Mouse (Mus musculus) neural tube, embryonic 13.5 days (tissue): Measurements from ENCODE around the gene Gm47289. TPM values are rescaled to one million over a fixed set of nuclear protein-coding genes. Genes with fewer than 3 reads are reported as not detected.

Experiments used
- polyA plus RNA-seq: library from polyadenylated mRNA; unstranded; fragments of >200 nt; fragmentation: Nextera tagmentation; extraction: Ambion mirVana; gene quantifications from 2 replicates; pipeline ENCODE4 v1.2.1, GENCODE M21; 2015

The Gm47289 gene
- polyA plus RNA-seq, 1 experiment from 2014 or later = not detected

Other genes with a start within 250 kb of the Gm47289 start
- gene Ctdspl, start 232.7 kb upstream of the Gm47289 start, polyA plus RNA-seq = 6.8 and 8.0 TPM in 2 replicates
- 6.8 and 6.9 TPM in 2 replicates for gene Vill, start 106.4 kb upstream of the Gm47289 start, polyA plus RNA-seq
- gene Plcd1, start 65.7 kb upstream of the Gm47289 start, polyA plus RNA-seq = 25.0 and 25.6 TPM in 2 replicates
- 0.55 and 1.1 TPM in 2 replicates for gene Dlec1, start 56.7 kb upstream of the Gm47289 start, polyA plus RNA-seq
- gene Acaa1b, start 2.1 kb upstream of the Gm47289 start, polyA plus RNA-seq = 2.0 and 3.0 TPM in 2 replicates
- gene Slc22a13, start 49.9 kb downstream of the Gm47289 start, polyA plus RNA-seq = not detected in 2 replicates
- 12.3 and 12.9 TPM in 2 replicates for gene Oxsr1, start 163.3 kb downstream of the Gm47289 start, polyA plus RNA-seq
- gene Acaa1a, start 180.5 kb downstream of the Gm47289 start, polyA plus RNA-seq = 98.3 and 106 TPM in 2 replicates
- gene Myd88, start 182.2 kb downstream of the Gm47289 start, polyA plus RNA-seq = 6.6 and 6.9 TPM in 2 replicates
- 2.4 and 2.6 TPM in 2 replicates for gene Xylb, start 198.2 kb downstream of the Gm47289 start, polyA plus RNA-seq
- not detected in 2 replicates for gene Slc22a14, start 206.4 kb downstream of the Gm47289 start, polyA plus RNA-seq
- gene Acvr2b, start 243.0 kb downstream of the Gm47289 start, polyA plus RNA-seq = 53.7 and 53.9 TPM in 2 replicates